Mouse (Mus musculus) lung, embryonic 14.5 days (tissue): ENCODE results near the gene Lats2. TPM values are rescaled to one million over a fixed set of nuclear protein-coding genes. Genes with fewer than 3 reads are reported as not detected.
A peak's percentile ranks its signal among the peaks of the same experiment; 100 is the strongest.

Source experiments
- ATAC-seq: fragments of 200-750 bp; cut with Nextera tagmentation; 2 replicates; pipeline ENCODE4 v1.8.0; 2017; ENCODE audit warnings: mild to moderate bottlenecking, moderate TSS enrichment, moderate library complexity; ENCODE audit not compliant: insufficient read depth
- DNase-seq: peaks from one replicate; pipeline ENCODE4 v3.0.0-alpha.2; 2015
- H3K27ac ChIP-seq: fragments of 300-500 bp; sonication (generic); 2 replicates; pipeline ENCODE4 v1.5.1; 2014; ENCODE audit warnings: low read depth, mild to moderate bottlenecking, moderate library complexity
- H3K27me3 ChIP-seq: fragments of 300-500 bp; sonication (generic); 2 replicates; pipeline ENCODE4 v1.6.1; 2014; ENCODE audit warnings: low read length, control low read depth; ENCODE audit not compliant: insufficient read depth
- H3K36me3 ChIP-seq: fragments of 300-500 bp; sonication (generic); 2 replicates; pipeline ENCODE4 v1.6.1; 2014; ENCODE audit warnings: control low read depth; ENCODE audit not compliant: insufficient read depth
- H3K4me1 ChIP-seq: fragments of 300-500 bp; sonication (generic); 2 replicates; pipeline ENCODE4 v1.6.1; 2014; ENCODE audit warnings: antibody characterized with exemption, control low read depth; ENCODE audit not compliant: insufficient read depth
- H3K4me2 ChIP-seq: fragments of 300-500 bp; sonication (generic); 2 replicates; pipeline ENCODE4 v1.6.1; 2014; ENCODE audit warnings: mild to moderate bottlenecking
- H3K4me3 ChIP-seq: fragments of 300-500 bp; sonication (generic); 2 replicates; pipeline ENCODE4 v1.5.1; 2014; ENCODE audit warnings: low read depth, low read length
- H3K9ac ChIP-seq: fragments of 300-500 bp; sonication (generic); 2 replicates; pipeline ENCODE4 v1.6.1; 2014
- H3K9me3 ChIP-seq: fragments of 300-500 bp; sonication (generic); 2 replicates; pipeline ENCODE4 v1.6.1; 2016; ENCODE audit warnings: low read depth, low read length, control low read depth
- CTCF ChIP-seq: IDR thresholded peaks from 2 replicates; pipeline ENCODE4 v1.5.1; 2016; ENCODE audit warnings: antibody characterized with exemption, low read depth
- WGBS: fragments of 180-500 bp; shearing (Covaris S2); extraction: QIAGEN DNeasy Blood & Tissue Kit; methylation state at CpG from one replicate; pipeline ENCODE4 v1.1.7; 2014; 5-methylcytosine and 5-hydroxymethylcytosine counted together
- polyA plus RNA-seq: library from polyadenylated mRNA; unstranded; fragments of >200 nt; fragmentation: Nextera tagmentation; extraction: Ambion mirVana; gene quantifications from 2 replicates; pipeline ENCODE4 v1.2.1, GENCODE M21; 2014

The Lats2 gene
- 25.1 and 28.9 TPM in 2 replicates for polyA plus RNA-seq

GRCm38 (mm10) chr14:57758237-57758636, at the start of gene Lats2:
TSS of gene Lats2 (minus strand) at chr14:57758388.
- no peaks in the 10 kb centered on the region for H3K9me3 ChIP-seq
- H3K4me1 ChIP-seq, result peaks cover 3% of the 10 kb centered on the region; the same call in 1 of the 2 replicates
- ATAC-seq (no peak), DNase-seq (no peak)
- TF ChIP-seq CTCF, result no peak
- H3K27ac ChIP-seq, result no peak within 1 kb of the TSS
- no peak within 1 kb of the TSS for H3K4me3 ChIP-seq
- H3K36me3 ChIP-seq, result no peaks in the 10 kb centered on the region
- no peak within 1 kb of the TSS for H3K9ac ChIP-seq
- H3K4me2 ChIP-seq, result no peak within 1 kb of the TSS
- 68% methylated on average over 4 of the region's 4 CpGs for WGBS
- H3K27me3 ChIP-seq, result no peaks in the 10 kb centered on the region

GRCm38 (mm10) chr14:57803731-57804130, 45.5 kb upstream of the Lats2 start:
- H3K9me3 ChIP-seq, result no peaks in the 10 kb centered on the region
- H3K9ac ChIP-seq, result no peak overlapping the region
- ATAC-seq (no peak), DNase-seq (no peak)
- H3K4me2 ChIP-seq, result no peak overlapping the region
- WGBS, result 84% methylated on average over 4 of the region's 4 CpGs
- peaks cover 3% of the 10 kb centered on the region; the same call in 1 of the 2 replicates for H3K4me1 ChIP-seq
- H3K36me3 ChIP-seq, result peaks cover 84% of the 10 kb centered on the region
- H3K27ac ChIP-seq, result no peak overlapping the region
- TF ChIP-seq CTCF, result no peak
- H3K4me3 ChIP-seq, result no peak overlapping the region
- no peaks in the 10 kb centered on the region for H3K27me3 ChIP-seq

- H3K4me2 ChIP-seq, result peak within 1 kb of the TSS; percentile 85
- peaks cover 3% of the 10 kb centered on the region; the same call in 1 of the 2 replicates for H3K4me1 ChIP-seq
- no peaks in the 10 kb centered on the region for H3K9me3 ChIP-seq
- H3K27ac ChIP-seq, result 0 out of 2 replicates have a peak within 1 kb of the TSS, but pooled peaks have one; percentile 36
- H3K36me3 ChIP-seq, result peaks cover 32% of the 10 kb centered on the region
- no peak for TF ChIP-seq CTCF
- H3K27me3 ChIP-seq, result no peaks in the 10 kb centered on the region
- under 1% methylated on average over 98 of the region's 99 CpGs for WGBS
- DNase-seq (peak; percentile 100), ATAC-seq (peak; percentile 98)
- peak within 1 kb of the TSS; percentile 77 for H3K4me3 ChIP-seq
- peak within 1 kb of the TSS; percentile 88 for H3K9ac ChIP-seq
Observed at GRCm38 (mm10) chr14:57797991-57798931, 40.1 kb upstream of the Lats2 start, which contains the start of gene Sap18. TSS of gene Sap18 (plus strand) at chr14:57798180.

- peak; percentile 17; the same call in 1 of the 2 replicates for TF ChIP-seq CTCF
- Histone ChIP-seq H3K9me3 (no peaks in the 10 kb centered on the region), H3K4me1 (peaks cover 3% of the 10 kb centered on the region; the same call in 1 of the 2 replicates), H3K4me2 (peak overlapping the region; percentile 85), H3K36me3 (peaks cover 24% of the 10 kb centered on the region), H3K9ac (peak overlapping the region; percentile 5; the same call in 1 of the 2 replicates), H3K27ac (no peak overlapping the region), H3K27me3 (no peaks in the 10 kb centered on the region), H3K4me3 (peak overlapping the region; percentile 77)
- WGBS, result 10% methylated on average over 7 of the region's 7 CpGs
- DNase-seq (peak; percentile 5), ATAC-seq (peak; percentile 37; the same call in 1 of the 2 replicates)
Observed at GRCm38 (mm10) chr14:57797551-57797950, 39.4 kb upstream of the Lats2 start.

- no peaks in the 10 kb centered on the region for H3K36me3 ChIP-seq
- 61% methylated on average over 4 of the region's 4 CpGs for WGBS
- no peak overlapping the region for H3K27ac ChIP-seq
- no peak overlapping the region for H3K4me3 ChIP-seq
- TF ChIP-seq CTCF, result no peak
- no peak overlapping the region for H3K9ac ChIP-seq
- H3K27me3 ChIP-seq, result no peaks in the 10 kb centered on the region
- no peak overlapping the region for H3K4me2 ChIP-seq
- H3K4me1 ChIP-seq, result no peaks in the 10 kb centered on the region
- no peak for ATAC-seq
- DNase-seq, result no peak
- H3K9me3 ChIP-seq, result no peaks in the 10 kb centered on the region
Observed at GRCm38 (mm10) chr14:57791171-57791570, 33.0 kb upstream of the Lats2 start.

GRCm38 (mm10) chr14:57789759-57790158, 31.6 kb upstream of the Lats2 start:
- DNase-seq, result no peak
- no peaks in the 10 kb centered on the region for H3K36me3 ChIP-seq
- H3K27ac ChIP-seq, result no peak overlapping the region
- ATAC-seq, result no peak
- H3K9me3 ChIP-seq, result no peaks in the 10 kb centered on the region
- H3K27me3 ChIP-seq, result no peaks in the 10 kb centered on the region
- H3K4me1 ChIP-seq, result no peaks in the 10 kb centered on the region
- TF ChIP-seq CTCF, result no peak
- no peak overlapping the region for H3K4me3 ChIP-seq
- H3K9ac ChIP-seq, result no peak overlapping the region
- WGBS, result 84% methylated on average over 9 of the region's 9 CpGs
- no peak overlapping the region for H3K4me2 ChIP-seq

GRCm38 (mm10) chr14:57789311-57789710, 31.1 kb upstream of the Lats2 start:
- Histone ChIP-seq H3K27ac (no peak overlapping the region), H3K9ac (no peak overlapping the region), H3K4me1 (no peaks in the 10 kb centered on the region), H3K27me3 (no peaks in the 10 kb centered on the region), H3K9me3 (no peaks in the 10 kb centered on the region), H3K4me3 (no peak overlapping the region), H3K4me2 (no peak overlapping the region), H3K36me3 (no peaks in the 10 kb centered on the region)
- DNase-seq (no peak), ATAC-seq (no peak)
- no peak for TF ChIP-seq CTCF
- 53% methylated on average over 2 of the region's 2 CpGs for WGBS
